Mouse (Mus musculus): ENCODE measurements at regions not wholly inside any gene's neighbourhood (a gene's known extent, or its start where the extent isn't known, plus 50 kb on each side); places are given as distances from the start of the nearest gene placed in this dataset.
A peak's percentile ranks its signal among the peaks of the same experiment; 100 is the strongest.

GRCm38 (mm10) chr2:75396016-75396415 is 263.0 kb upstream of the Hnrnpa3 start:
- Histone ChIP-seq H3K9me3 (no peaks in the 10 kb centered on the region), H3K9ac (replicated peaks) (no peak overlapping the region), H3K4me2 (no peak overlapping the region), H3K4me3 (replicated peaks) (no peak overlapping the region), H3K27me3 (0 out of 2 replicates have a peak, but pooled peaks cover 3% of the 10 kb centered on the region), H3K36me3 (no peaks in the 10 kb centered on the region), H3K4me1 (replicated peaks) (peaks cover 29% of the 10 kb centered on the region), H3K27ac (peak overlapping the region; percentile 82)
- WGBS: 58% methylated on average over 2 of the region's 2 CpGs
- no peak for ATAC-seq (ENCODE audit: insufficient number of reproducible peaks, insufficient read depth, low FRiP score, low TSS enrichment, low read depth)

GRCm38 (mm10) chr2:75400291-75400870 is 258.7 kb upstream of the Hnrnpa3 start:
- H3K9me3 ChIP-seq: no peaks in the 10 kb centered on the region
- H3K9ac ChIP-seq (replicated peaks): no peak overlapping the region
- no peaks in the 10 kb centered on the region for H3K36me3 ChIP-seq
- H3K4me2 ChIP-seq: no peak overlapping the region
- H3K27me3 ChIP-seq: peaks cover 7% of the 10 kb centered on the region; the same call in 1 of the 2 replicates
- H3K4me3 ChIP-seq (replicated peaks): no peak overlapping the region
- ATAC-seq (ENCODE audit: insufficient number of reproducible peaks, insufficient read depth, low FRiP score, low TSS enrichment, low read depth): no peak
- peaks cover 21% of the 10 kb centered on the region for H3K4me1 ChIP-seq (replicated peaks)
- WGBS: 61% methylated on average over 7 of the region's 7 CpGs
- H3K27ac ChIP-seq: no peak overlapping the region

- Histone ChIP-seq H3K27ac (no peak overlapping the region), H3K36me3 (no peaks in the 10 kb centered on the region), H3K4me2 (no peak overlapping the region), H3K27me3 (peaks cover 11% of the 10 kb centered on the region), H3K9me3 (no peaks in the 10 kb centered on the region), H3K4me3 (replicated peaks) (no peak overlapping the region), H3K4me1 (replicated peaks) (peaks cover 20% of the 10 kb centered on the region), H3K9ac (replicated peaks) (no peak overlapping the region)
- no peak for ATAC-seq (ENCODE audit: insufficient number of reproducible peaks, insufficient read depth, low FRiP score, low TSS enrichment, low read depth)
- WGBS: 52% methylated on average over 8 of the region's 8 CpGs
These were observed 255.3 kb upstream of the Hnrnpa3 start for GRCm38 (mm10) chr2:75403791-75404190.

- no peaks in the 10 kb centered on the region for H3K9me3 ChIP-seq
- 83% methylated on average over 13 of the region's 13 CpGs for WGBS
- H3K4me2 ChIP-seq: no peak overlapping the region
- H3K36me3 ChIP-seq: no peaks in the 10 kb centered on the region
- no peak overlapping the region for H3K4me3 ChIP-seq (replicated peaks)
- H3K27ac ChIP-seq: no peak overlapping the region
- H3K27me3 ChIP-seq: peaks cover 11% of the 10 kb centered on the region
- H3K4me1 ChIP-seq (replicated peaks): peaks cover 20% of the 10 kb centered on the region
- H3K9ac ChIP-seq (replicated peaks): no peak overlapping the region
- no peak for ATAC-seq (ENCODE audit: insufficient number of reproducible peaks, insufficient read depth, low FRiP score, low TSS enrichment, low read depth)
These were observed 253.4 kb upstream of the Hnrnpa3 start for GRCm38 (mm10) chr2:75405524-75406214.

- Histone ChIP-seq H3K4me2 (no peak overlapping the region), H3K27ac (no peak overlapping the region), H3K36me3 (no peaks in the 10 kb centered on the region), H3K4me3 (replicated peaks) (no peak overlapping the region), H3K9me3 (no peaks in the 10 kb centered on the region), H3K4me1 (replicated peaks) (peaks cover 20% of the 10 kb centered on the region), H3K27me3 (peaks cover 11% of the 10 kb centered on the region), H3K9ac (replicated peaks) (no peak overlapping the region)
- 44% methylated on average over 6 of the region's 6 CpGs for WGBS
- no peak for ATAC-seq (ENCODE audit: insufficient number of reproducible peaks, insufficient read depth, low FRiP score, low TSS enrichment, low read depth)
These were observed 252.2 kb upstream of the Hnrnpa3 start for GRCm38 (mm10) chr2:75406721-75407455.

- Histone ChIP-seq H3K9me3 (no peaks in the 10 kb centered on the region), H3K27ac (no peak overlapping the region), H3K4me1 (replicated peaks) (peaks cover 20% of the 10 kb centered on the region), H3K4me2 (no peak overlapping the region), H3K36me3 (no peaks in the 10 kb centered on the region), H3K4me3 (replicated peaks) (no peak overlapping the region), H3K9ac (replicated peaks) (no peak overlapping the region), H3K27me3 (peaks cover 11% of the 10 kb centered on the region)
- no peak for ATAC-seq (ENCODE audit: insufficient number of reproducible peaks, insufficient read depth, low FRiP score, low TSS enrichment, low read depth)
- 68% methylated on average over 4 of the region's 4 CpGs for WGBS
These were observed 251.5 kb upstream of the Hnrnpa3 start for GRCm38 (mm10) chr2:75407560-75407959.

GRCm38 (mm10) chr2:75408016-75408415 is 251.0 kb upstream of the Hnrnpa3 start:
- Histone ChIP-seq H3K27ac (no peak overlapping the region), H3K27me3 (peaks cover 11% of the 10 kb centered on the region), H3K4me3 (replicated peaks) (no peak overlapping the region), H3K9me3 (no peaks in the 10 kb centered on the region), H3K4me2 (no peak overlapping the region), H3K4me1 (replicated peaks) (peaks cover 20% of the 10 kb centered on the region), H3K9ac (replicated peaks) (no peak overlapping the region), H3K36me3 (no peaks in the 10 kb centered on the region)
- no peak for ATAC-seq (ENCODE audit: insufficient number of reproducible peaks, insufficient read depth, low FRiP score, low TSS enrichment, low read depth)
- WGBS: 80% methylated on average over 2 of the region's 2 CpGs

GRCm38 (mm10) chr2:75409806-75410205 is 249.3 kb upstream of the Hnrnpa3 start:
- 86% methylated on average over 7 of the region's 7 CpGs for WGBS
- Histone ChIP-seq H3K27ac (0 out of 2 replicates have a peak overlapping the region, but pooled peaks have one; percentile 12), H3K9ac (replicated peaks) (no peak overlapping the region), H3K9me3 (no peaks in the 10 kb centered on the region), H3K36me3 (no peaks in the 10 kb centered on the region), H3K4me1 (replicated peaks) (peaks cover 14% of the 10 kb centered on the region), H3K4me3 (replicated peaks) (no peak overlapping the region), H3K27me3 (peaks cover 4% of the 10 kb centered on the region; the same call in 1 of the 2 replicates), H3K4me2 (no peak overlapping the region)
- ATAC-seq (ENCODE audit: insufficient number of reproducible peaks, insufficient read depth, low FRiP score, low TSS enrichment, low read depth): no peak

GRCm38 (mm10) chr2:75412735-75413134 is 246.3 kb upstream of the Hnrnpa3 start:
- no peaks in the 10 kb centered on the region for H3K9me3 ChIP-seq
- no peak overlapping the region for H3K4me2 ChIP-seq
- ATAC-seq (ENCODE audit: insufficient number of reproducible peaks, insufficient read depth, low FRiP score, low TSS enrichment, low read depth): no peak
- H3K4me1 ChIP-seq (replicated peaks): no peaks in the 10 kb centered on the region
- no peak overlapping the region for H3K4me3 ChIP-seq (replicated peaks)
- no peak overlapping the region for H3K9ac ChIP-seq (replicated peaks)
- WGBS: 92% methylated on average over 5 of the region's 5 CpGs
- no peak overlapping the region for H3K27ac ChIP-seq
- no peaks in the 10 kb centered on the region for H3K27me3 ChIP-seq
- H3K36me3 ChIP-seq: no peaks in the 10 kb centered on the region

GRCm38 (mm10) chr2:75418689-75419088 is 240.4 kb upstream of the Hnrnpa3 start:
- Histone ChIP-seq H3K4me3 (replicated peaks) (no peak overlapping the region), H3K36me3 (no peaks in the 10 kb centered on the region), H3K4me1 (replicated peaks) (peaks cover 15% of the 10 kb centered on the region), H3K27ac (no peak overlapping the region), H3K4me2 (no peak overlapping the region), H3K9ac (replicated peaks) (no peak overlapping the region), H3K9me3 (no peaks in the 10 kb centered on the region), H3K27me3 (no peaks in the 10 kb centered on the region)
- no peak for ATAC-seq (ENCODE audit: insufficient number of reproducible peaks, insufficient read depth, low FRiP score, low TSS enrichment, low read depth)
- WGBS: 88% methylated on average over 2 of the region's 2 CpGs

- no peak overlapping the region for H3K4me3 ChIP-seq (replicated peaks)
- H3K36me3 ChIP-seq: no peaks in the 10 kb centered on the region
- no peak overlapping the region for H3K4me2 ChIP-seq
- peaks cover 19% of the 10 kb centered on the region for H3K4me1 ChIP-seq (replicated peaks)
- no peak overlapping the region for H3K27ac ChIP-seq
- WGBS: 88% methylated on average over 1 of the region's 1 CpGs
- no peaks in the 10 kb centered on the region for H3K9me3 ChIP-seq
- H3K27me3 ChIP-seq: 0 out of 2 replicates have a peak, but pooled peaks cover 3% of the 10 kb centered on the region
- H3K9ac ChIP-seq (replicated peaks): no peak overlapping the region
- no peak for ATAC-seq (ENCODE audit: insufficient number of reproducible peaks, insufficient read depth, low FRiP score, low TSS enrichment, low read depth)
These were observed 239.9 kb upstream of the Hnrnpa3 start for GRCm38 (mm10) chr2:75419142-75419541.

Measured in limb, embryonic 12.5 days (tissue).